Mouse (Mus musculus): ENCODE measurements around the gene Cyp19a1. TPM values are rescaled to one million over a fixed set of nuclear protein-coding genes. Genes with fewer than 3 reads are reported as not detected.

Gene Cyp19a1
- total RNA-seq, 2 experiments from 2014 or later = not detected

DNA sequence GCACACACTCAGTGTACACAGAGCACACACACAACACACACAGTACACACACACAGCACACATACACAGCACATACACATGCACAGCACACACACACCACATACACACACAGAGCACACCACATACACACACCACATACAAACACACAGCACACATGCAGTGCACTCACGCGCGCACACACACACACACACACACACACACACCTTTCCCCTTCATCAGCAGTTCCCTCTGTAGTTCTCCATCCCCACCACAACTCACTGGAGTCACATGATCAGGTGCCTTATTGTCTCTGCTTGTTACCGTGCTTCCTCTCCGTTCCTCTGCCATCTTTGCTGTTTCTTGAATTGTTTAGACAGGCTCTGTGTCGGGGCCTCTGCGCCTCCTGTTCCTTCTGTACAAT, 85.4 kb downstream of the Cyp19a1 start:
- intact Hi-C loops (cut with DNase I; ENCODE audit: low total_unique reads) = loop anchor here (5.0 kb wide), 2 partner anchors 140 to 155 kb away; no protein-coding TSS in a partner anchor
- no peak for DNase-seq

DNA sequence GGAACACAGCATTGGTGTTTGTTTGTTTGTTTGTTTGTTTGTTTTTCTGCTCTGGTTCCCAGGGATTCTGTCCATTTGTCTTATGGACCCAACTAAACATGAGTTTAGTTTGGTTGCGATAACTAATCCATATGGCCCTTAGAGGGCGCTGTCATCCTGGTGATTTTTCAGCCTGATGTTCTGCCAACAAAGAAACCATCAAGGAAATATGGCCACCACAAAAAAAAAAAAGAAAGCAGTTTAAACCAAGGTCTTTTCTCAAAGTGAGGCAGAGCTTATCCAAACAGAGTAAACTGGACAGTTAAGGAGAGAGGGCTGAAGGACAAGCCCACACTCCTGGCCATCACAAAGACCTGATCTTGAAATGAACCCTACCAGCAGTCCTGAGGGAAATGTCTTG, 86.6 kb downstream of the Cyp19a1 start:
- DNase-seq = no peak
- intact Hi-C loops (cut with DNase I; ENCODE audit: low total_unique reads) = loop anchor here (5.0 kb wide), 2 partner anchors 141 to 156 kb away; no protein-coding TSS in a partner anchor

DNA sequence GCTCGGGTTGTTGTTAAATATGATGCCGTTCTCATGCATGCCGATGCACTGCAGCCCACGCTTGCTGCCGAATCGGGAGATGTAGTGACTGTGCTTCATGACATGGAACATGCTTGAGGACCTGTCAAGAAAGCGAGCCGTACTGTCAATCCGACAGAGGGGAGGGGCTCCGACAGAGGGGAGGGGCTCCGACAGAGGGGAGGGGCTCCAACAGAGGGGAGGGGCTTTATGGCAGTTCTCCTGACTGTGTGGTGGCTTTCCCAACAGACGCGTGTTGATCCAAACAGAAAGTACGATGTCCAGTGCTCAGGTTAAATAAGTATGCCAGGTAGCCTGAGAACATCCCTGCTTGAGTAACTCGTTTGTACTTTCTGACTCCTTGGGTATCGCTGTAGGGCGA, 87.7 kb downstream of the Cyp19a1 start:
- no peak for DNase-seq
- intact Hi-C loops (cut with DNase I; ENCODE audit: low total_unique reads) = loop anchor here (5.0 kb wide), 2 partner anchors 142 to 157 kb away; no protein-coding TSS in a partner anchor

DNA sequence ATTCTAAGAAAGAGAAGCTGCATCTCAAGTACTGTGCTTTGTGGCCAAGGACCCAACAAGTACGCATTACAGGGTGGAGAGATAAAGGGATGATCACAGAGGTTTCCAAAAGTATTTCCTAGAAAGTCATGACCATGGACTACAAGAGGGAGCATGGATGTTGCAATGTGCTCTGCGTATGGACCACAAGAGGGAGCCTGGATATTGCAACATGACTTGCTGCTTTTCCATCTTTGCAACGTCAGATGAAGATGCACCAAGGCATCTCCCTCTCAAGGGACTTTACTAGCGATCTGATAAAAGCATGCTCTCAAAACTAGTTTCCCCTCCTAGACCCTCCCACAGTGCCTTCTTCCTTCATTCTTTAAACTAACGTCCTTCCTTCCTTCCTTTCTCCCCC, 98.4 kb downstream of the Cyp19a1 start:
- intact Hi-C loops (cut with DNase I; ENCODE audit: low total_unique reads) = no loop called here

DNA sequence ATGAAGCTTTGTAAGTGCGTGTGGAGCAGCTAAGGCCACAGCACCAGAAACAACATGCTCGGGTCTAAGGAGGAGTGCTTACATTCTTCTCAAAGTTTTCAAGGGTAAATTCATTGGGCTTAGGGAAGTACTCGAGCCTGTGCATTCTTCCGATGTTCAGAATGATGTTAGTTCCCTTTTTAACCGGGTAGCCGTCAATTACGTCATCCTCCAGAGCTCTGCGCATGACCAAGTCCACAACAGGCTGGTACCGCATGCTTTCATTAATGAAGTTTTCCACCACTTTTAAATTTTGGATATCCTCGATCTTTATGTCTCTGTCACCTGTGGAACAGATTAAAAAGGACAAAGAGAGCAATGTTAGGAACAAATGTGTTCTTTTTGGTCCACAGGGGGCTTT, 99.5 kb downstream of the Cyp19a1 start:
- intact Hi-C loops (cut with DNase I; ENCODE audit: low total_unique reads) = no loop called here
- no peak for DNase-seq

More for the DNA sequence above, 98.4 kb downstream of the Cyp19a1 start:
- DNase-seq = no peak

DNA sequence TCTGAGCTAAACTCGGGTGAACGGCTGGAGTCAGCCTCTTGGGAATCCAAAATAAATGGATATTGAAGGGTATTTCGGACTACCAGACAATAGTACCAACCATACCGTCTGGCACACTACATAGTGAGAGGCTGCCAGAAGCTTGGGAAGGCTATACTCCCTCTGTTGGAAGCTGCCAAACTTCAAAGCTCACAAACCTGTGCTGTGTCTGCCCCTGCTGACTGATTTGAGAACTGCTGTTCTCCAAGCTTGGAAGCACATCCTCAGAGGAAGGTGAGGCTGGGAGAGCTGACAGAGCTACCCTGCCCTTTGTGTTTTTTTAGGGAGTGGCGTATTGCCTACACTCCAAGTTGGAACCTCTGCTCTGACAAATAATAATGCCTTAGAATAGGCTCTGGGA, 104.8 kb downstream of the Cyp19a1 start:
- DNase-seq = no peak
- intact Hi-C loops (cut with DNase I; ENCODE audit: low total_unique reads) = no loop called here

DNA sequence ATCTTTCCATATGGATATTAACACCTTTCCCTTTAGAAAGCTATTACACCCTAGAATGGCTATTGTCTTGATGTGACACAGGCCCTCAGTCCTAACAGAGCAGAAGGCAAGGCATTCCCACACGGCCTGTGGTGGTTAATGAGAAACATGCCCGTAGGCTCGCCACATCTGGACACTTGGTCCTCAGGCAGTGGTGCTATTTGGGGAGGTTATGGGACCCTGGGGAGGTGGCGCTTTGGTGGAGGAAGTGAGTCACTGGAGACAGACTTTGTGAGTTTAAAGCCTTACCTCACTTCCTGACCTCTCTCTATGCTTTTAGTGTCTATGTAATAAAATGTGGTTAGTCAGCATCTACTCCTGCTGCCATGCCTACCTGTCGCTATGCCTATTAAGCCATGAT, 114.2 kb downstream of the Cyp19a1 start:
- intact Hi-C loops (cut with DNase I; ENCODE audit: low total_unique reads) = no loop called here
- no peak for DNase-seq

DNA sequence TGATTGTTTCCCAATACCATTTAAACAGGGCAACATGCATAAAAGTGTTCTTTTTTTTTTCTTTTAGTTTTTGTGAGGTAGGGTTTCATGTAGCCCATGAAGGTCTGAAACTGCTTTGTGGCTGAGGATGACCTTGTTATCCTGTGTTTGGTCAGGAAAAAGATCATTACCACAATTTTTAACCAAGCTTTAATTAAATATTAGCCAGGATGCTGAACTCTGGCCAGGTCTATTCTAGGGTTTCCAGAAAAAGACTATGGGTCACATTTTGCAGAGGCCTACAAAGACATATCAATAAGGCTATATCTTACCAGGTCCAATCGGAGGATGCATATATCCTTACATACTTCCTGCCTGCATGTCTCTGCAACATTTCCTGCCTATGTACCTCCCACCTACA, 128.7 kb downstream of the Cyp19a1 start:
- no peak for DNase-seq
- intact Hi-C loops (cut with DNase I; ENCODE audit: low total_unique reads) = no loop called here

Other genes starting within 250 kb of the Cyp19a1 start
- under 1 TPM; 0.14 to 0.22 TPM for gene Tnfaip8l3, start 199.7 kb downstream of the Cyp19a1 start, total RNA-seq (2021)
- gene Gldn, start 18.4 kb upstream of the Cyp19a1 start, total RNA-seq (2021) = 1 to 10 TPM; 1.3 to 3.9 TPM
- 1 to 10 TPM; 3.8 to 5.0 TPM for gene Dmxl2, start 233.5 kb upstream of the Cyp19a1 start, total RNA-seq (2021)

Data from gastrocnemius, postnatal 14 days (tissue).